10 mouse cellular contexts compared by ENCODE assay signal in genomic region chr8:87891884-87892283, GRCm38 (mm10).
DNase-seq lines count a peak whose midpoint lies in the region; ATAC-seq lines count a peak whose summit lies in the region.
"Had no signal": no experiment of that assay in that cellular context is flagged by ENCODE, and none has a peak within 500 bp of the region (broad histone marks: within the 10 kb centered on the region; RNA-seq: fewer than 3 reads in every experiment).

No protein-coding gene starts in this region.

- no peak overlapping the region for H3K4me3 ChIP-seq in hindbrain, embryonic 11.5 days (ENCODE audit: low read depth, low read length)
- no peak overlapping the region for H3K4me3 ChIP-seq in lung, embryonic 16.5 days (ENCODE audit: low read length)
- H3K4me3 ChIP-seq: heart, adult 2 months; myocyte had no signal

- no peaks in the 10 kb centered on the region for H3K36me3 ChIP-seq in hindbrain, embryonic 11.5 days (ENCODE audit: control insufficient read depth, insufficient read depth, low read length)
- no peaks in the 10 kb centered on the region for H3K36me3 ChIP-seq in lung, embryonic 16.5 days (ENCODE audit: control insufficient read depth, insufficient read depth, low read length)

- peak; percentile 70 for DNase-seq in 416B (ENCODE audit: low read depth)
- DNase-seq in adrenal gland, postnatal 36 days: peak; percentile 17 to 53
- no peak for DNase-seq in hindbrain, embryonic 11.5 days (ENCODE audit: low spot score)
- no peak for DNase-seq in thymus, postnatal 10 days (ENCODE audit: low spot score in 2 of 2)
- DNase-seq in gastrocnemius, postnatal 25 days: no peak

- H3K4me1 ChIP-seq in hindbrain, embryonic 11.5 days (replicated peaks; ENCODE audit: control insufficient read depth, insufficient read depth, low read length): peaks cover 30% of the 10 kb centered on the region
- peaks cover 30% of the 10 kb centered on the region for H3K4me1 ChIP-seq in lung, embryonic 16.5 days (replicated peaks; ENCODE audit: control insufficient read depth, insufficient read depth, low read length)

- no peaks in the 10 kb centered on the region for H3K27me3 ChIP-seq in hindbrain, embryonic 11.5 days (ENCODE audit: control insufficient read depth, insufficient read depth, low read length)
- no peaks in the 10 kb centered on the region for H3K27me3 ChIP-seq in lung, embryonic 16.5 days (ENCODE audit: control insufficient read depth, insufficient read depth, low read depth, low read length)

- peak overlapping the region; percentile 16; the same call in 1 of the 2 replicates for H3K9ac ChIP-seq in hindbrain, embryonic 11.5 days (ENCODE audit: low read depth, low read length)
- no peak overlapping the region for H3K9ac ChIP-seq in lung, embryonic 16.5 days (ENCODE audit: low read length)

- H3K27ac ChIP-seq in hindbrain, embryonic 11.5 days (ENCODE audit: low read depth, low read length): peak overlapping the region; percentile 70
- H3K27ac ChIP-seq in lung, embryonic 16.5 days (ENCODE audit: low read length): peak overlapping the region; percentile 65
- H3K27ac ChIP-seq: heart, adult 2 months had no signal

- H3K9me3 ChIP-seq in hindbrain, embryonic 11.5 days (ENCODE audit: control insufficient read depth, low read length): no peaks in the 10 kb centered on the region
- no peaks in the 10 kb centered on the region for H3K9me3 ChIP-seq in lung, embryonic 16.5 days (ENCODE audit: control insufficient read depth, low read length)

- peak; percentile 25; the same call in 1 of the 2 replicates for ATAC-seq in hindbrain, embryonic 11.5 days (ENCODE audit: low FRiP score)
- peak; percentile 77 for ATAC-seq in lung, embryonic 16.5 days (ENCODE audit: low read depth)
- ATAC-seq in erythroblast, adult 5-6 weeks (replicated peaks; ENCODE audit: low FRiP score, poor library complexity, severe bottlenecking): no peak
- ATAC-seq in frontal cortex, adult (ENCODE audit: low TSS enrichment): no peak

- no peak overlapping the region for H3K4me2 ChIP-seq in hindbrain, embryonic 11.5 days (replicated peaks; ENCODE audit: low read depth, low read length)
- no peak overlapping the region for H3K4me2 ChIP-seq in lung, embryonic 16.5 days (ENCODE audit: low read depth, low read length)

Comparison
In these comparisons a context has a peak if more than half of its experiments do, and no peak if none do; other contexts are left out.
1. DNase-seq: peak in 416B (single experiment) and adrenal gland, postnatal 36 days (2 of 2); none in hindbrain, embryonic 11.5 days (single experiment), thymus, postnatal 10 days (0 of 2) and gastrocnemius, postnatal 25 days (single experiment).
2. ATAC-seq: peak in hindbrain, embryonic 11.5 days (single experiment) and lung, embryonic 16.5 days (single experiment); none in erythroblast, adult 5-6 weeks (single experiment) and frontal cortex, adult (single experiment).